Mouse (Mus musculus) embryo, embryonic 9.5 days (tissue): ENCODE data around the gene Ccr10.
A peak's percentile ranks its signal among the peaks of the same experiment; 100 is the strongest.

Source experiments
- DNase-seq: peaks from one replicate; pipeline ENCODE4 v3.0.0-alpha.2; 2017; ENCODE audit errors: extremely low spot score

Ccr10 gene

GRCm38 (mm10) chr11:101174851-101175628 lies at the start of gene Ccr10:
Ccr10 (minus strand) TSS chr11:101175443.
- no peak for DNase-seq

GRCm38 (mm10) chr11:101224337-101224736 lies 49.1 kb upstream of the Ccr10 start:
- no peak for DNase-seq

GRCm38 (mm10) chr11:101221306-101221986 lies 46.2 kb upstream of the Ccr10 start:
- no peak for DNase-seq

- DNase-seq = no peak
Observed at GRCm38 (mm10) chr11:101220853-101221252, 45.6 kb upstream of the Ccr10 start.

- DNase-seq = no peak
Observed at GRCm38 (mm10) chr11:101218436-101219055, 43.3 kb upstream of the Ccr10 start.

- no peak for DNase-seq
Observed at GRCm38 (mm10) chr11:101216936-101217335, 41.7 kb upstream of the Ccr10 start.

- peak; percentile 76 for DNase-seq
Observed at GRCm38 (mm10) chr11:101211970-101212369, 36.7 kb upstream of the Ccr10 start.

- peak; percentile 43 for DNase-seq
Observed at GRCm38 (mm10) chr11:101200986-101201385, 25.7 kb upstream of the Ccr10 start.

- no peak for DNase-seq
Observed at GRCm38 (mm10) chr11:101199555-101199954, 24.3 kb upstream of the Ccr10 start.

GRCm38 (mm10) chr11:101196175-101196574 lies 20.9 kb upstream of the Ccr10 start:
- no peak for DNase-seq

GRCm38 (mm10) chr11:101195571-101195970 lies 20.3 kb upstream of the Ccr10 start:
- no peak for DNase-seq

- DNase-seq = no peak
Observed at GRCm38 (mm10) chr11:101195101-101195500, 19.9 kb upstream of the Ccr10 start.

- no peak for DNase-seq
Observed at GRCm38 (mm10) chr11:101194643-101195042, 19.4 kb upstream of the Ccr10 start.

GRCm38 (mm10) chr11:101194137-101194536 lies 18.9 kb upstream of the Ccr10 start:
- DNase-seq = no peak

- no peak for DNase-seq
Observed at GRCm38 (mm10) chr11:101193076-101193475, 17.8 kb upstream of the Ccr10 start.

- no peak for DNase-seq
Observed at GRCm38 (mm10) chr11:101192646-101193045, 17.4 kb upstream of the Ccr10 start.

- DNase-seq = no peak
Observed at GRCm38 (mm10) chr11:101191919-101192470, 16.8 kb upstream of the Ccr10 start.

GRCm38 (mm10) chr11:101190913-101191907 lies 16.0 kb upstream of the Ccr10 start:
- DNase-seq = no peak

GRCm38 (mm10) chr11:101190181-101190912 lies 15.1 kb upstream of the Ccr10 start:
- no peak for DNase-seq

- DNase-seq = peak; percentile 65
Observed at GRCm38 (mm10) chr11:101189495-101190180, 14.4 kb upstream of the Ccr10 start.
